Mouse (Mus musculus) forebrain, embryonic 14.5 days (tissue): Measurements from ENCODE around the gene Chrm1. TPM values are rescaled to one million over a fixed set of nuclear protein-coding genes. Genes with fewer than 3 reads are reported as not detected.

Experiments
- ATAC-seq: fragments of 200-750 bp; cut with Nextera tagmentation; 2 replicates; pipeline ENCODE4 v1.8.0; 2017; ENCODE audit warnings: mild to moderate bottlenecking, moderate library complexity
- DNase-seq: peaks from one replicate; pipeline ENCODE4 v3.0.0-alpha.2; 2015; ENCODE audit warnings: low spot score
- H3K27ac ChIP-seq: fragments of 300-500 bp; sonication (generic); 2 replicates; pipeline ENCODE4 v1.5.1; 2014; ENCODE audit warnings: low read depth, mild to moderate bottlenecking, control low read depth, low read length, moderate library complexity
- H3K27me3 ChIP-seq: fragments of 300-500 bp; sonication (generic); replicated peaks from 2 replicates; pipeline ENCODE4 v1.6.1; 2014; ENCODE audit warnings: low read length, control low read depth, mixed read lengths; ENCODE audit not compliant: control insufficient read depth, insufficient read depth
- H3K36me3 ChIP-seq: fragments of 300-500 bp; sonication (generic); 2 replicates; pipeline ENCODE4 v1.6.1; 2014; ENCODE audit warnings: low read length, control low read depth; ENCODE audit not compliant: control insufficient read depth, insufficient read depth
- H3K4me1 ChIP-seq: fragments of 300-500 bp; sonication (generic); 2 replicates; pipeline ENCODE4 v1.6.1; 2014; ENCODE audit warnings: antibody characterized with exemption, low read length, control low read depth; ENCODE audit not compliant: control insufficient read depth, insufficient read depth
- H3K4me2 ChIP-seq: fragments of 300-500 bp; sonication (generic); 2 replicates; pipeline ENCODE4 v1.6.1; 2014; ENCODE audit warnings: mild to moderate bottlenecking, control low read depth, low read length
- H3K4me3 ChIP-seq: fragments of 300-500 bp; sonication (generic); 2 replicates; pipeline ENCODE4 v1.5.1; 2014; ENCODE audit warnings: low read depth, low read length, control low read depth
- H3K9ac ChIP-seq: fragments of 300-500 bp; sonication (generic); 2 replicates; pipeline ENCODE4 v1.6.1; 2014; ENCODE audit warnings: mild to moderate bottlenecking, low read length, control low read depth, moderate library complexity
- H3K9me3 ChIP-seq: fragments of 300-500 bp; sonication (generic); replicated peaks from 2 replicates; pipeline ENCODE4 v1.6.1; 2016; ENCODE audit warnings: low read length, control low read depth, mixed read lengths; ENCODE audit not compliant: control insufficient read depth
- WGBS: fragments of 180-500 bp; shearing (Covaris S2); extraction: QIAGEN DNeasy Blood & Tissue Kit; methylation state at CpG from one replicate; pipeline ENCODE4 v1.1.7; 2014; 5-methylcytosine and 5-hydroxymethylcytosine counted together
- polyA plus RNA-seq: library from polyadenylated mRNA; unstranded; fragments of >200 nt; fragmentation: Nextera tagmentation; extraction: Ambion mirVana; gene quantifications from 2 replicates; pipeline ENCODE4 v1.2.1, GENCODE M21; 2014

The Chrm1 gene
- polyA plus RNA-seq: 1.7 and 3.1 TPM in 2 replicates

- Histone ChIP-seq H3K4me3 (peak within 1 kb of the TSS; percentile 35; the same call in 1 of the 2 replicates), H3K27me3 (no peaks in the 10 kb centered on the region), H3K4me2 (peak within 1 kb of the TSS; percentile 81), H3K4me1 (peaks cover 8% of the 10 kb centered on the region; the same call in 1 of the 2 replicates), H3K27ac (no peak within 1 kb of the TSS), H3K9me3 (no peaks in the 10 kb centered on the region), H3K36me3 (no peaks in the 10 kb centered on the region), H3K9ac (peak within 1 kb of the TSS; percentile 32; the same call in 1 of the 2 replicates)
- 60% methylated on average over 9 of the region's 9 CpGs for WGBS
- peak; percentile 15; the same call in 1 of the 2 replicates for ATAC-seq
- peak; percentile 6 for DNase-seq
Measured at GRCm38 (mm10) chr19:8663360-8663839, at the start of gene Chrm1. Chrm1 (plus strand) TSS chr19:8663789.

- Histone ChIP-seq H3K27me3 (no peaks in the 10 kb centered on the region), H3K27ac (no peak overlapping the region), H3K4me1 (no peaks in the 10 kb centered on the region), H3K4me2 (no peak overlapping the region), H3K4me3 (no peak overlapping the region), H3K9ac (no peak overlapping the region), H3K9me3 (no peaks in the 10 kb centered on the region), H3K36me3 (no peaks in the 10 kb centered on the region)
- ATAC-seq: no peak
- 54% methylated on average over 2 of the region's 2 CpGs for WGBS
- DNase-seq: no peak
Measured at GRCm38 (mm10) chr19:8614343-8614742, 49.2 kb upstream of the Chrm1 start.

- WGBS: 80% methylated on average over 4 of the region's 4 CpGs
- Histone ChIP-seq H3K4me2 (no peak overlapping the region), H3K36me3 (no peaks in the 10 kb centered on the region), H3K4me3 (no peak overlapping the region), H3K27ac (no peak overlapping the region), H3K4me1 (no peaks in the 10 kb centered on the region), H3K27me3 (no peaks in the 10 kb centered on the region), H3K9me3 (no peaks in the 10 kb centered on the region), H3K9ac (no peak overlapping the region)
- no peak for ATAC-seq
- no peak for DNase-seq
Measured at GRCm38 (mm10) chr19:8616314-8616713, 47.3 kb upstream of the Chrm1 start.

- H3K4me1 ChIP-seq: no peaks in the 10 kb centered on the region
- no peak within 1 kb of the TSS for H3K9ac ChIP-seq
- H3K9me3 ChIP-seq: no peaks in the 10 kb centered on the region
- H3K27ac ChIP-seq: no peak within 1 kb of the TSS
- H3K4me2 ChIP-seq: no peak within 1 kb of the TSS
- no peak for DNase-seq
- H3K4me3 ChIP-seq: no peak within 1 kb of the TSS
- ATAC-seq: no peak
- no peaks in the 10 kb centered on the region for H3K27me3 ChIP-seq
- WGBS: 6% methylated on average over 7 of the region's 7 CpGs
- H3K36me3 ChIP-seq: no peaks in the 10 kb centered on the region
Measured at GRCm38 (mm10) chr19:8617904-8618303, 45.7 kb upstream of the Chrm1 start, which contains the start of gene Slc22a6. Slc22a6 (plus strand) TSS chr19:8618039.

- ATAC-seq: no peak
- Histone ChIP-seq H3K9ac (no peak overlapping the region), H3K4me3 (no peak overlapping the region), H3K4me1 (no peaks in the 10 kb centered on the region), H3K4me2 (no peak overlapping the region), H3K27me3 (no peaks in the 10 kb centered on the region), H3K36me3 (no peaks in the 10 kb centered on the region), H3K9me3 (no peaks in the 10 kb centered on the region), H3K27ac (no peak overlapping the region)
- DNase-seq: no peak
- WGBS: 94% methylated on average over 7 of the region's 7 CpGs
Measured at GRCm38 (mm10) chr19:8621098-8621497, 42.5 kb upstream of the Chrm1 start.

GRCm38 (mm10) chr19:8630249-8630648, 33.3 kb upstream of the Chrm1 start:
- Histone ChIP-seq H3K9ac (no peak overlapping the region), H3K27me3 (no peaks in the 10 kb centered on the region), H3K36me3 (no peaks in the 10 kb centered on the region), H3K27ac (no peak overlapping the region), H3K4me2 (no peak overlapping the region), H3K9me3 (no peaks in the 10 kb centered on the region), H3K4me1 (no peaks in the 10 kb centered on the region), H3K4me3 (no peak overlapping the region)
- DNase-seq: no peak
- ATAC-seq: no peak
- WGBS: 83% methylated on average over 2 of the region's 2 CpGs

- ATAC-seq (no peak), DNase-seq (no peak)
- Histone ChIP-seq H3K4me2 (no peak overlapping the region), H3K9me3 (no peaks in the 10 kb centered on the region), H3K27ac (no peak overlapping the region), H3K36me3 (no peaks in the 10 kb centered on the region), H3K4me3 (no peak overlapping the region), H3K9ac (no peak overlapping the region), H3K4me1 (no peaks in the 10 kb centered on the region), H3K27me3 (no peaks in the 10 kb centered on the region)
- WGBS: 79% methylated on average over 6 of the region's 6 CpGs
Measured at GRCm38 (mm10) chr19:8630826-8631225, 32.8 kb upstream of the Chrm1 start.

GRCm38 (mm10) chr19:8632029-8632428, 31.6 kb upstream of the Chrm1 start:
- no peaks in the 10 kb centered on the region for H3K27me3 ChIP-seq
- H3K4me2 ChIP-seq: no peak overlapping the region
- DNase-seq: no peak
- 63% methylated on average over 1 of the region's 1 CpGs for WGBS
- no peak for ATAC-seq
- no peak overlapping the region for H3K4me3 ChIP-seq
- no peaks in the 10 kb centered on the region for H3K4me1 ChIP-seq
- H3K27ac ChIP-seq: no peak overlapping the region
- no peaks in the 10 kb centered on the region for H3K9me3 ChIP-seq
- no peaks in the 10 kb centered on the region for H3K36me3 ChIP-seq
- no peak overlapping the region for H3K9ac ChIP-seq

GRCm38 (mm10) chr19:8642086-8642485, 21.5 kb upstream of the Chrm1 start:
- no peak overlapping the region for H3K4me2 ChIP-seq
- no peak for ATAC-seq
- no peak overlapping the region for H3K4me3 ChIP-seq
- no peak overlapping the region for H3K9ac ChIP-seq
- no peaks in the 10 kb centered on the region for H3K36me3 ChIP-seq
- WGBS: 77% methylated on average over 5 of the region's 5 CpGs
- no peaks in the 10 kb centered on the region for H3K27me3 ChIP-seq
- DNase-seq: no peak
- no peaks in the 10 kb centered on the region for H3K9me3 ChIP-seq
- no peaks in the 10 kb centered on the region for H3K4me1 ChIP-seq
- H3K27ac ChIP-seq: no peak overlapping the region
